Mouse (Mus musculus): ENCODE measurements around the gene Cklf.
A peak's percentile ranks its signal among the peaks of the same experiment; 100 is the strongest.

GRCm38 (mm10) chr8:104234573-104234972, 16.1 kb upstream of the Cklf start:
- peak; percentile 49; the same call in 1 of the 2 replicates for TF ChIP-seq CTCF (IDR thresholded peaks at IDR 0.05; ENCODE audit: borderline replicate concordance, extremely low read depth, insufficient read depth, insufficient read length)
- TF ChIP-seq POLR2A (IDR thresholded peaks at IDR 0.05; ENCODE audit: borderline replicate concordance, extremely low read depth, insufficient read depth, insufficient read length, poor library complexity, severe bottlenecking) = no peak

All from brain, embryonic 14.5 days (tissue).